Mouse (Mus musculus): ENCODE data around the gene Rnase12. TPM values are rescaled to one million over a fixed set of nuclear protein-coding genes. Genes with fewer than 3 reads are reported as not detected.

Gene Rnase12
- polyA plus RNA-seq, 1 experiment from 2014 or later, result not detected

GRCm38 (mm10) chr14:51082599-51083581, 25.4 kb upstream of the Rnase12 start:
- peak overlapping the region; percentile 39; the same call in 1 of the 2 replicates for H3K9ac ChIP-seq
- H3K27ac ChIP-seq, result no peak overlapping the region
- H3K36me3 ChIP-seq, result no peaks in the 10 kb centered on the region
- peak overlapping the region; percentile 48 for H3K4me3 ChIP-seq
- WGBS, result 2% methylated on average over 40 of the region's 40 CpGs
- peak overlapping the region; percentile 81 for H3K4me2 ChIP-seq
- peaks cover 8% of the 10 kb centered on the region; the same call in 1 of the 2 replicates for H3K4me1 ChIP-seq
- peak; percentile 53 for ATAC-seq (ENCODE audit: insufficient number of reproducible peaks, low FRiP score, low TSS enrichment, low read depth)
- H3K27me3 ChIP-seq, result peaks cover 30% of the 10 kb centered on the region
- H3K9me3 ChIP-seq, result no peaks in the 10 kb centered on the region

DNA sequence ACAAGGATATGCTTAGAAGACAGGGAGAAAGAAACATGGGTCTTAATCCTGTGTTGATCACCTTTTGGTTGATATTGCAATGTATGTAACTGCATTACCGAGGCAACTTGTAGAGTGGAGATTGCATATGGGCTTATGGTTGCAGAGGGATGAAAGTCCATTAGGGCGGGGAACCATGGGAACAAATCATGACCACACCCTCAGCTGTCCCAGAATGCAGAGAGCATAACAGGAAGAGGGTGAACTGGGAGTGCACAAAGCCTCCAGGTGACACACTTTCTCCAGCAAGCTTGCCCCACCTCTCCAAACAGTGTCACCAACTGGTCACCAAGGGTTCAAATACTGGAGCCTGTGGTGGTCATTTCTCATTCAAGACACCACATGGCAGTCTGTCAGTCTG, 23.6 kb upstream of the Rnase12 start:
- ATAC-seq (ENCODE audit: insufficient number of reproducible peaks, low FRiP score, low TSS enrichment, low read depth), result no peak
- Histone ChIP-seq H3K4me1 (peaks cover 8% of the 10 kb centered on the region; the same call in 1 of the 2 replicates), H3K9ac (no peak overlapping the region), H3K4me2 (no peak overlapping the region), H3K36me3 (no peaks in the 10 kb centered on the region), H3K27ac (no peak overlapping the region), H3K4me3 (no peak overlapping the region), H3K9me3 (no peaks in the 10 kb centered on the region), H3K27me3 (peaks cover 30% of the 10 kb centered on the region)
- WGBS, result 85% methylated on average over 2 of the region's 2 CpGs

DNA sequence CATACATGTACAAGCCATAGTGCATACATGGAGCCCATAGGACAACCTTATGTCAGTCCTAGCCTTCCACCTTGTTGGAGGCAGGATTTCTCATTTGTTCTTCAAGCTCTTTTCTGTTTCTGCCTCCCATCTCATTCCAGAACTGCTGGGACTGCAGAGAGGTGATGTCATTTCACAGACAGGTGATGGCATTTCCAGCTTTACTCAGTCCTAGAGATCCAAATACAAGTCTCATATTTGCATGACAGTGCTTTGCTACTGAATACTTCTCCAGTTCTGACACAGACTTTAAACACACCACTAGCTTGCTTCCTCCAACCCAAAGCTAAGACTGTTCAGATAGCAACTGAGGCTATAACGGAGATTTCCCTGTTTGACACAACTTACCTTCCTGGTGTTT, 21.7 kb upstream of the Rnase12 start:
- no peak overlapping the region for H3K27ac ChIP-seq
- no peak overlapping the region for H3K4me2 ChIP-seq
- H3K9ac ChIP-seq, result no peak overlapping the region
- peaks cover 8% of the 10 kb centered on the region; the same call in 1 of the 2 replicates for H3K4me1 ChIP-seq
- WGBS, result 80% methylated on average over 1 of the region's 1 CpGs
- peaks cover 26% of the 10 kb centered on the region for H3K27me3 ChIP-seq
- H3K36me3 ChIP-seq, result no peaks in the 10 kb centered on the region
- no peak overlapping the region for H3K4me3 ChIP-seq
- H3K9me3 ChIP-seq, result no peaks in the 10 kb centered on the region
- no peak for ATAC-seq (ENCODE audit: insufficient number of reproducible peaks, low FRiP score, low TSS enrichment, low read depth)

DNA sequence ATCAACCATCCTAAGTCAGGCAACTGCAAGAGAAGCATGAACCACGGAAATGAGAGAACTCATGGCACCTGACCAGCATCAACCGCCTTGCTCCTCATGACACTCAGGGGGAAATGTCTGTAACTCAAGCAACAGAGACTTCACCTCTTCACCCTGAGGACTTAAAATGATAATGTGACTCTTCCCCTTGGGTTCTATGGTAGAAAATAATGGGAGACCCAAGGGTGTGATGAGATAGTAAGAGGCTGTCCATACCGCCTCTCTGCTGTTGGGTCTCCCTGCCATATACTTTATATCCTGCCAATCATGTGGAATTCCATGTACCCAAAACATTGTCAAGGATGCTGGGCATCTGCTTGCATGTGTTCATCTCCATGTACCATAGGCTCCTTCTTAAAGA, 16.9 kb upstream of the Rnase12 start, which contains the start of gene Olfr750:
Gene Olfr750 (minus strand): TSS at position 101 of the 400 bp plus-strand sequence.
- Histone ChIP-seq H3K9me3 (no peaks in the 10 kb centered on the region), H3K4me3 (no peak within 1 kb of the TSS), H3K4me1 (no peaks in the 10 kb centered on the region), H3K4me2 (no peak within 1 kb of the TSS), H3K9ac (no peak within 1 kb of the TSS), H3K27ac (no peak within 1 kb of the TSS), H3K36me3 (no peaks in the 10 kb centered on the region), H3K27me3 (no peaks in the 10 kb centered on the region)
- no peak for ATAC-seq (ENCODE audit: insufficient number of reproducible peaks, low FRiP score, low TSS enrichment, low read depth)
- 82% methylated on average over 3 of the region's 3 CpGs for WGBS

GRCm38 (mm10) chr14:51069617-51070016, 12.2 kb upstream of the Rnase12 start:
- H3K36me3 ChIP-seq, result no peaks in the 10 kb centered on the region
- H3K27ac ChIP-seq, result no peak overlapping the region
- no peak overlapping the region for H3K9ac ChIP-seq
- H3K27me3 ChIP-seq, result no peaks in the 10 kb centered on the region
- ATAC-seq (ENCODE audit: insufficient number of reproducible peaks, low FRiP score, low TSS enrichment, low read depth), result no peak
- 96% methylated on average over 2 of the region's 2 CpGs for WGBS
- H3K9me3 ChIP-seq, result no peaks in the 10 kb centered on the region
- 0 out of 2 replicates have a peak, but pooled peaks cover 6% of the 10 kb centered on the region for H3K4me1 ChIP-seq
- no peak overlapping the region for H3K4me3 ChIP-seq
- no peak overlapping the region for H3K4me2 ChIP-seq

GRCm38 (mm10) chr14:51068956-51069355, 11.5 kb upstream of the Rnase12 start:
- Histone ChIP-seq H3K4me1 (0 out of 2 replicates have a peak, but pooled peaks cover 6% of the 10 kb centered on the region), H3K4me3 (no peak overlapping the region), H3K36me3 (no peaks in the 10 kb centered on the region), H3K27me3 (no peaks in the 10 kb centered on the region), H3K4me2 (no peak overlapping the region), H3K27ac (no peak overlapping the region), H3K9me3 (no peaks in the 10 kb centered on the region), H3K9ac (no peak overlapping the region)
- no peak for ATAC-seq (ENCODE audit: insufficient number of reproducible peaks, low FRiP score, low TSS enrichment, low read depth)
- WGBS, result 81% methylated on average over 5 of the region's 5 CpGs

DNA sequence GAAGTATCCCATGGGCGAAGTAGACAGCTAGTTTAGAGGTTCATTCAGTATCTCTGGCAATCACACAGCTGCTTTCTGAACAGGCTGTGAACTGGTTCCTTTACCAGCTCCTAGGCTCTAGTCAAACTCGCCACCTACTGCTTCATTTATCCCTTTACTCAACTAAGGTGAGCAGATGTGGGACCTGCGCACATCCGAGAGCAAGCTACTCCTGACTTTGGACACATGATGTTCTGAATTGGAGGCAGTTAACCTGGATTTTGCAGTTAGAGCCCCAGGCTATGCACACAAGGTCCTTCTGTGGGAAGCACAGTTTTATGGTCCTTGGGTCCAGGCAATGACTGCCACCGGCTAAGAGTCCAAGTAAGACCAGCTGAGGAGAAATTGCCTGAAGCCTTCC, 3.3 kb upstream of the Rnase12 start:
- 75% methylated on average over 5 of the region's 5 CpGs for WGBS
- Histone ChIP-seq H3K27ac (no peak overlapping the region), H3K9me3 (no peaks in the 10 kb centered on the region), H3K36me3 (no peaks in the 10 kb centered on the region), H3K27me3 (no peaks in the 10 kb centered on the region), H3K4me3 (no peak overlapping the region), H3K4me1 (0 out of 2 replicates have a peak, but pooled peaks cover under 1% of the 10 kb centered on the region), H3K4me2 (no peak overlapping the region), H3K9ac (no peak overlapping the region)
- no peak for ATAC-seq (ENCODE audit: insufficient number of reproducible peaks, low FRiP score, low TSS enrichment, low read depth)

DNA sequence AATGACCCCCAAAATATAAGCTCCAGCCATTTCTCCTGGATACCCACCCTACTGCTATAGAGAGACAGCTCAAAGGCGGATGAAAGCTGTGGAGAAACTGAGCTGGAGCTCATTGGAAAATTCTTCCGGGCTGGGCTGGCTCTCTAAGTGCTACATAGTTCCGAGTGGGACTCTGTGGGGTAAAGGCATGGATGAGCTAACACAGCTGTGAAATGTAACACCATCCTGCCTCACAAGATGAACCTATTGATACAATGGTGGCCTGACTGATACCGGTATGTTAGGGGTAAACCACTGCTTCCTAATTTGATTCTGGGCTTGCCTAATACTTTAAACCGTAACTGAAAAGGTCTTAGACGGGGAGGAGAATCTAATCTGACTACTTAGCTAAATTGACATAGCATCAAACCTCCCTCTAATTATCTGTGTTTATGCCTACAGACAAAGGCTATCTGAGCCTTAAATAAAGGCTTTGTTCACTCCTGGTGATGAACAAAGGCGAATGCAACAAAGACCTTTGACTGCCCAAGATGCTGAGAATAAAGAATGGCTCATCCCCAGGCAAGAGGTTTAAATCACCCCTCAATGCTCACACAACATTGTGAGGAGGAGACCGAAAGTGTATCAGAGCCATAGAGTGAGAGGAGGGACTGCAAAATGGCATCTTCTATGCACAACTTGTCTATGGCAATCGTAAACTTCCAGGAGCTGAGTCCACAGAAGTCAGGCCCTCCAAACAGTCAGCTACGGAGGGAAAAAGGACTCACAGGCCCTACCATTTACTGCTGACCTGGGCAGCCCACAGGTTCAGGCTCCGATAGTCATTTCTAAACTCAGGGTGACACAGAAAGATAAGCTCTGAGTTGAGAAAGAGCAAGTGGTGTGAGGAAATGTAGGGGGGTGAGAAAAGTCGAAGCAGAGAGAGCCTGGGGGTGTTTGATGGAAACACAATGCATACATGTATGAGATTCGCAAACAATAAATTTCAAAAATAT, 2.9 kb downstream of the Rnase12 start:
- H3K36me3 ChIP-seq, result no peaks in the 10 kb centered on the region
- WGBS, result 72% methylated on average over 13 of the region's 13 CpGs
- no peaks in the 10 kb centered on the region for H3K27me3 ChIP-seq
- ATAC-seq (ENCODE audit: insufficient number of reproducible peaks, low FRiP score, low TSS enrichment, low read depth), result no peak
- no peak overlapping the region for H3K4me2 ChIP-seq
- H3K4me1 ChIP-seq, result peaks cover 3% of the 10 kb centered on the region; the same call in 1 of the 2 replicates
- no peak overlapping the region for H3K27ac ChIP-seq
- H3K4me3 ChIP-seq, result no peak overlapping the region
- H3K9me3 ChIP-seq, result no peaks in the 10 kb centered on the region
- H3K9ac ChIP-seq, result no peak overlapping the region

DNA sequence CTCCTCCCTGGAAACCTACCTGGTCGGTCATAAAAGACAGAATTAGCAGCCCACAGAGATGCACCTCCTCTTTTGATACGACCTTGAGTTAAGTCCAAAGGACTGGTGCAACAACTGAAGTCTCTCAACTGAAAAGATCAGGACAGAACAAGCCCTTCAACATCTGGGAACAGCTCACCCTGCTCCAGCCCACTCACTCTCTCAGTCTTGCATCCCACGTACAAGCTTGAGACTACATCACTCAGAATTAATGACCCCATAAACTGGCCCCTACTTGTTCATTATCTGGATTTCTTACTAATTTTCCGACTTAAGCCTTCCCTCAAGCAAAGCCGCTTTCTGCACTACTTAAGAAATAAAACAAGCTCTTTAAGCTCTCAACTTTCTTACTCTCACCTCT, 4.3 kb downstream of the Rnase12 start:
- no peak overlapping the region for H3K27ac ChIP-seq
- H3K4me1 ChIP-seq, result peaks cover 3% of the 10 kb centered on the region; the same call in 1 of the 2 replicates
- H3K9ac ChIP-seq, result no peak overlapping the region
- no peak for ATAC-seq (ENCODE audit: insufficient number of reproducible peaks, low FRiP score, low TSS enrichment, low read depth)
- no peaks in the 10 kb centered on the region for H3K27me3 ChIP-seq
- no peak overlapping the region for H3K4me3 ChIP-seq
- H3K9me3 ChIP-seq, result no peaks in the 10 kb centered on the region
- H3K36me3 ChIP-seq, result no peaks in the 10 kb centered on the region
- no peak overlapping the region for H3K4me2 ChIP-seq
- 34% methylated on average over 5 of the region's 5 CpGs for WGBS

DNA sequence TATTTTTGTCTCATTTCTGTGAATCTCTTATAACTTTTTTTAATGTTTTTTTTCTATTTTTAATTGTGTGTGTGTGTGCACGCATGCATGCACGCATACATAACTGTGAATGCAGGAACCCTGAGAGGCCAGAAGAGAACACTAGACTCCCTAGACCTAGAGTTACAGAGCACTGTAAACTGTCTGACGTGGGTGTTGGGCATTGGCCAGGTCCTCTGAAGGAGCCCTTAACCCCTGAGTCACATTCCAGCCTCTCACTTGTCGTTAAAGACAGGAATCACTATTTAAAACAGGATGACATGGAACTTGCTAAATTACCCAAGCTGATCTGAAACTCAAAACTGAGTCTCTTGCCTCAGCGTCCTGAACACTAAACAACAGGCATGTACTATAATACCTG, 5.5 kb downstream of the Rnase12 start:
- Histone ChIP-seq H3K9me3 (no peaks in the 10 kb centered on the region), H3K36me3 (no peaks in the 10 kb centered on the region), H3K4me2 (no peak overlapping the region), H3K4me3 (no peak overlapping the region), H3K4me1 (peaks cover 3% of the 10 kb centered on the region; the same call in 1 of the 2 replicates), H3K27me3 (no peaks in the 10 kb centered on the region), H3K27ac (no peak overlapping the region), H3K9ac (no peak overlapping the region)
- no peak for ATAC-seq (ENCODE audit: insufficient number of reproducible peaks, low FRiP score, low TSS enrichment, low read depth)
- WGBS, result 51% methylated on average over 5 of the region's 5 CpGs

DNA sequence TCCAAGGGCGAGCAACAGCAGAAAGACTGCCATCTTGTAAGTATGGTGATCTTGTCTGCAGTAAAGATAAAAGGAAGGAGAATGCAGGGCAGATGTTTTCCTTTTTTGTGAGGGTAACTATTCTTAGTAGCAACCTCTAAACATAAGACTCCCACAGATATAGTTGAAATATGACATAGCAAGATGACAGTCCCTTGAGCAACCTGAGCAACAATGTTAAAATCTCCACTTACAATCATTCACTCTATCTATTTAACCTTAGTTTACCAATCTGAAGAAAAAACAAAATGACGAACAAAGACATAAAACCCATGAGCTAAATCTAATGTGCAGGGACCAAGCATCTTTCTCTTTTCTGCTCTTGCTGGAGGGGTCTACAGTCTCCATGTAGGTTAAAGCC, 7.4 kb downstream of the Rnase12 start, which contains the start of gene Rnase11:
Gene Rnase11 (minus strand): TSS at position 101 of the 400 bp plus-strand sequence.
- Histone ChIP-seq H3K9me3 (no peaks in the 10 kb centered on the region), H3K36me3 (no peaks in the 10 kb centered on the region), H3K27me3 (no peaks in the 10 kb centered on the region), H3K4me2 (no peak within 1 kb of the TSS), H3K4me3 (no peak within 1 kb of the TSS), H3K9ac (no peak within 1 kb of the TSS), H3K4me1 (peaks cover 3% of the 10 kb centered on the region; the same call in 1 of the 2 replicates), H3K27ac (no peak within 1 kb of the TSS)
- WGBS, result 73% methylated on average over 2 of the region's 2 CpGs
- ATAC-seq (ENCODE audit: insufficient number of reproducible peaks, low FRiP score, low TSS enrichment, low read depth), result no peak
